Mouse (Mus musculus) v-Abl transformed pro-B cells (cell line): ENCODE results near the gene Ppp1r14c.
"Not testable (repeated sequence)": the region's sequence is repeated elsewhere in the genome, so short reads cannot be mapped to it uniquely, and the experiment has no call there.

ENCODE experiments used
- in situ Hi-C, 2 experiments: fragments of 400-800 bp; cut with MboI; formaldehyde crosslinking; loops; one replicate each; pipeline ENCODE4 v1.15.1; 2025; ENCODE audit not compliant: unreplicated experiment in 2 of 2

Ppp1r14c gene

GRCm38 (mm10) chr10:3398051-3398450 lies 32.2 kb downstream of the Ppp1r14c start:
- in situ Hi-C loops, result no loop called here

- in situ Hi-C loops, result no loop called here
These were observed 36.4 kb downstream of the Ppp1r14c start for GRCm38 (mm10) chr10:3402284-3402683.

- in situ Hi-C loops, result no loop called here
These were observed 37.7 kb downstream of the Ppp1r14c start for GRCm38 (mm10) chr10:3403416-3404137.

- in situ Hi-C loops, result no loop called here
These were observed 38.5 kb downstream of the Ppp1r14c start for GRCm38 (mm10) chr10:3404362-3404761.

GRCm38 (mm10) chr10:3406280-3406679 lies 40.4 kb downstream of the Ppp1r14c start:
- in situ Hi-C loops, result no loop called here

- in situ Hi-C loops, result no loop called here
These were observed 42.3 kb downstream of the Ppp1r14c start for GRCm38 (mm10) chr10:3408036-3408661.

GRCm38 (mm10) chr10:3408699-3409098 lies 42.8 kb downstream of the Ppp1r14c start:
- in situ Hi-C loops, result no loop called here

GRCm38 (mm10) chr10:3411222-3411621 lies 45.4 kb downstream of the Ppp1r14c start:
- in situ Hi-C loops, result no loop called here

GRCm38 (mm10) chr10:3411639-3412038 lies 45.8 kb downstream of the Ppp1r14c start:
- in situ Hi-C loops, result no loop called here

GRCm38 (mm10) chr10:3414813-3415212 lies 49.0 kb downstream of the Ppp1r14c start:
- in situ Hi-C loops, result no loop called here

- in situ Hi-C loops, result no loop called here
These were observed 50.7 kb downstream of the Ppp1r14c start for GRCm38 (mm10) chr10:3416565-3416964.

GRCm38 (mm10) chr10:3417408-3417807 lies 51.6 kb downstream of the Ppp1r14c start:
- in situ Hi-C loops, result no loop called here

GRCm38 (mm10) chr10:3424016-3424415 lies 58.2 kb downstream of the Ppp1r14c start:
- in situ Hi-C loops, result no loop called here

- in situ Hi-C loops, result no loop called here
These were observed 62.0 kb downstream of the Ppp1r14c start for GRCm38 (mm10) chr10:3427689-3428399.

- in situ Hi-C loops, result no loop called here
These were observed 69.1 kb downstream of the Ppp1r14c start for GRCm38 (mm10) chr10:3434848-3435474.

GRCm38 (mm10) chr10:3440722-3441471 lies 75.0 kb downstream of the Ppp1r14c start:
- in situ Hi-C loops, result no loop called here

- in situ Hi-C loops, result not testable (repeated sequence)
These were observed 80.9 kb downstream of the Ppp1r14c start for GRCm38 (mm10) chr10:3446748-3447147.

- in situ Hi-C loops, result no loop called here
These were observed 82.8 kb downstream of the Ppp1r14c start for GRCm38 (mm10) chr10:3448699-3449098.

- in situ Hi-C loops, result no loop called here
These were observed 86.1 kb downstream of the Ppp1r14c start for GRCm38 (mm10) chr10:3451930-3452329.

GRCm38 (mm10) chr10:3452822-3453475 lies 87.1 kb downstream of the Ppp1r14c start:
- in situ Hi-C loops, result no loop called here
